Mouse (Mus musculus): ENCODE measurements around the gene Exph5. TPM values are rescaled to one million over a fixed set of nuclear protein-coding genes. Genes with fewer than 3 reads are reported as not detected.

The Exph5 gene
- 1.3 and 2.6 TPM in 2 replicates for polyA plus RNA-seq (2012; rRNA removed)

DNA sequence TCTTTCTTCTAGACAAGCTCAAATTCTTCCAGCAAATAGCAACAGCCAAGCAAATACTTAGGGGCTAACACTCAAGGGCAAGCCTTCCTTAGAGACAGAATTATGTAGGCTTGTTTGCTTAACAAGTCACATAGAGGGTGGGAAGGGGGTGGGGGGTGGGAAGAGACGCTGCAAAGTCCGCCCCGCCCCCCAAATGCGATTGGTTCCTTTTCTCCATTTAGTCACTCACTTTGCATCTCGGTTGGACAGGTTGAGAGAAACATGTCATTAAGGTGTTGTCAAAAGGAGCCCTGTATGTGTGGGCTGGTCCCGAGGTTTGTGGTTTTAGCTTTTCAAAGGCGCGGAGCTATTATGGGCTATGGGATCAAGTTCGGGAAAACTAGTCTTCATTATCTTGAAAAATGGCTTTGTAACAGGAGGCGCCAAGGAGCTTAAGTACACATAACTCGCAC, at the start of gene Exph5:
TSS of gene Exph5 (plus strand) at position 402 of the 452 bp plus-strand sequence.
- Histone ChIP-seq H3K27ac (ENCODE audit: insufficient read depth, low read depth, low read length) (peak within 1 kb of the TSS; percentile 38), H3K36me3 (ENCODE audit: control insufficient read depth, insufficient read depth, low read length) (no peaks in the 10 kb centered on the region), H3K4me3 (ENCODE audit: low read depth, low read length) (peak within 1 kb of the TSS; percentile 62), H3K27me3 (ENCODE audit: control insufficient read depth, insufficient read depth, low read length) (no peaks in the 10 kb centered on the region), H3K4me1 (ENCODE audit: control insufficient read depth, insufficient read depth, insufficient read length, low read length) (peaks cover 5% of the 10 kb centered on the region; the same call in 1 of the 2 replicates)
- WGBS, result 2% methylated on average over 11 of the region's 11 CpGs
- no peak for TF ChIP-seq POLR2A (IDR thresholded peaks at IDR 0.05; ENCODE audit: low read depth, low read length)
- TF ChIP-seq CTCF (IDR thresholded peaks at IDR 0.05; ENCODE audit: extremely low read depth, insufficient read length, insufficient replicate concordance, low read depth, low read length), result no peak

DNA sequence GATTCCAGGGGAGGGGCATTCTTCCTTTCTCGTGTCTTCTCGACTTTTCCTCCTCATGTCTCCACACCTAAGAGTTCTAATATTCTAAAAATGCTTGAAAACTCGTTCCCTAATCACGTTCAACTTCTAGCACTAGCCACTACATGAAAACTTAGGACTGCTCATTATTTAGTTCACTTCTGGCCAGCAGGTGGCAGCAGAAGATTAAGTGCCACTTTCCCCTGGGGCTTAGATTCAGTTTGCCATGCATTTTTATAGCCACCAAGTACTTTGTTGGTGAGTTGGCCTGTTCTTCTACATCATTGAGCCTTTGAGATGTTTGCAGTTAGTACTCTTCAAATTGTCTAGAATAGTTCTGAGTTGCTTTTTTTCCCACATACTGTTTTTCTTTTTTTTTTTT, 47.1 kb upstream of the Exph5 start:
- Histone ChIP-seq H3K27ac (ENCODE audit: insufficient read depth, low read depth, low read length) (no peak overlapping the region), H3K27me3 (ENCODE audit: control insufficient read depth, insufficient read depth, low read length) (no peaks in the 10 kb centered on the region), H3K4me1 (ENCODE audit: control insufficient read depth, insufficient read depth, insufficient read length, low read length) (no peaks in the 10 kb centered on the region), H3K4me3 (ENCODE audit: low read depth, low read length) (no peak overlapping the region), H3K36me3 (ENCODE audit: control insufficient read depth, insufficient read depth, low read length) (no peaks in the 10 kb centered on the region)
- WGBS, result 1% methylated on average over 4 of the region's 4 CpGs
- TF ChIP-seq POLR2A (IDR thresholded peaks at IDR 0.05; ENCODE audit: low read depth, low read length) (no peak), CTCF (IDR thresholded peaks at IDR 0.05; ENCODE audit: extremely low read depth, insufficient read length, insufficient replicate concordance, low read depth, low read length) (no peak)

GRCm38 (mm10) chr9:53256690-53257305, 44.7 kb upstream of the Exph5 start:
- WGBS, result 83% methylated on average over 4 of the region's 4 CpGs
- H3K27ac ChIP-seq (ENCODE audit: insufficient read depth, low read depth, low read length), result no peak overlapping the region

GRCm38 (mm10) chr9:53257772-53258171, 43.7 kb upstream of the Exph5 start:
- no peaks in the 10 kb centered on the region for H3K4me1 ChIP-seq (ENCODE audit: control insufficient read depth, insufficient read depth, insufficient read length, low read length)
- WGBS, result 17% methylated on average over 3 of the region's 3 CpGs
- no peak for TF ChIP-seq POLR2A (IDR thresholded peaks at IDR 0.05; ENCODE audit: low read depth, low read length)
- no peak for TF ChIP-seq CTCF (IDR thresholded peaks at IDR 0.05; ENCODE audit: extremely low read depth, insufficient read length, insufficient replicate concordance, low read depth, low read length)
- H3K36me3 ChIP-seq (ENCODE audit: control insufficient read depth, insufficient read depth, low read length), result no peaks in the 10 kb centered on the region
- no peak overlapping the region for H3K4me3 ChIP-seq (ENCODE audit: low read depth, low read length)
- no peak overlapping the region for H3K27ac ChIP-seq (ENCODE audit: insufficient read depth, low read depth, low read length)
- no peaks in the 10 kb centered on the region for H3K27me3 ChIP-seq (ENCODE audit: control insufficient read depth, insufficient read depth, low read length)

More at GRCm38 (mm10) chr9:53256690-53257305, 44.7 kb upstream of the Exph5 start:
- H3K27me3 ChIP-seq (ENCODE audit: control insufficient read depth, insufficient read depth, low read length), result no peaks in the 10 kb centered on the region
- TF ChIP-seq POLR2A (IDR thresholded peaks at IDR 0.05; ENCODE audit: low read depth, low read length), result no peak
- TF ChIP-seq CTCF (IDR thresholded peaks at IDR 0.05; ENCODE audit: extremely low read depth, insufficient read length, insufficient replicate concordance, low read depth, low read length), result no peak
- no peak overlapping the region for H3K4me3 ChIP-seq (ENCODE audit: low read depth, low read length)
- no peaks in the 10 kb centered on the region for H3K36me3 ChIP-seq (ENCODE audit: control insufficient read depth, insufficient read depth, low read length)
- H3K4me1 ChIP-seq (ENCODE audit: control insufficient read depth, insufficient read depth, insufficient read length, low read length), result no peaks in the 10 kb centered on the region

- Histone ChIP-seq H3K36me3 (ENCODE audit: control insufficient read depth, insufficient read depth, low read length) (no peaks in the 10 kb centered on the region), H3K27ac (ENCODE audit: insufficient read depth, low read depth, low read length) (no peak overlapping the region), H3K4me1 (ENCODE audit: control insufficient read depth, insufficient read depth, insufficient read length, low read length) (no peaks in the 10 kb centered on the region), H3K27me3 (ENCODE audit: control insufficient read depth, insufficient read depth, low read length) (no peaks in the 10 kb centered on the region), H3K4me3 (ENCODE audit: low read depth, low read length) (no peak overlapping the region)
- TF ChIP-seq POLR2A (IDR thresholded peaks at IDR 0.05; ENCODE audit: low read depth, low read length) (no peak), CTCF (IDR thresholded peaks at IDR 0.05; ENCODE audit: extremely low read depth, insufficient read length, insufficient replicate concordance, low read depth, low read length) (no peak)
- 69% methylated on average over 6 of the region's 6 CpGs for WGBS
Observed at GRCm38 (mm10) chr9:53258199-53258598, 43.3 kb upstream of the Exph5 start.

- Histone ChIP-seq H3K4me1 (ENCODE audit: control insufficient read depth, insufficient read depth, insufficient read length, low read length) (no peaks in the 10 kb centered on the region), H3K36me3 (ENCODE audit: control insufficient read depth, insufficient read depth, low read length) (no peaks in the 10 kb centered on the region), H3K4me3 (ENCODE audit: low read depth, low read length) (no peak overlapping the region), H3K27me3 (ENCODE audit: control insufficient read depth, insufficient read depth, low read length) (no peaks in the 10 kb centered on the region), H3K27ac (ENCODE audit: insufficient read depth, low read depth, low read length) (no peak overlapping the region)
- 58% methylated on average over 4 of the region's 4 CpGs for WGBS
- no peak for TF ChIP-seq CTCF (IDR thresholded peaks at IDR 0.05; ENCODE audit: extremely low read depth, insufficient read length, insufficient replicate concordance, low read depth, low read length)
- TF ChIP-seq POLR2A (IDR thresholded peaks at IDR 0.05; ENCODE audit: low read depth, low read length), result no peak
Observed at GRCm38 (mm10) chr9:53264387-53264786, 37.1 kb upstream of the Exph5 start.

DNA sequence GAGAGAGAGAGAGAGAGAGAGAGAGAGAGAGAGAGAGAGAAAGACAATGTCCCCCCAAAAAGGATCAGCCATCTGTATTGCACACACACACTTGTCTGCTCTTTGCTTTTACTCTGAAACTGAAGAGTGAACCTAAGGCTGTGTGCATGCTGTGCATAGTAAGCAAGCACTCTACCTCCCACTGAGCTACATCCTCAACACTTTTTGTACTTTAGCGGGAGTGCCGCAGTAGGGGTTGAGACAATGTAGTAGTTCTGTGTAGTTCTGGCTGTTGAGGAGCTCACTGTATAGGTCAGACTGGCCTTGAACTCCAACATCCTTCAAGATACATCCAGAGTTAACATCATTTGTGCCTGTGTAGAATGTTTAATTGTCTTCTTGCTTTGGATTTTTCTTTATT, 35.9 kb upstream of the Exph5 start:
- Histone ChIP-seq H3K27ac (ENCODE audit: insufficient read depth, low read depth, low read length) (no peak overlapping the region), H3K27me3 (ENCODE audit: control insufficient read depth, insufficient read depth, low read length) (no peaks in the 10 kb centered on the region), H3K36me3 (ENCODE audit: control insufficient read depth, insufficient read depth, low read length) (no peaks in the 10 kb centered on the region), H3K4me1 (ENCODE audit: control insufficient read depth, insufficient read depth, insufficient read length, low read length) (no peaks in the 10 kb centered on the region), H3K4me3 (ENCODE audit: low read depth, low read length) (no peak overlapping the region)
- 95% methylated on average over 2 of the region's 2 CpGs for WGBS
- no peak for TF ChIP-seq POLR2A (IDR thresholded peaks at IDR 0.05; ENCODE audit: low read depth, low read length)
- TF ChIP-seq CTCF (IDR thresholded peaks at IDR 0.05; ENCODE audit: extremely low read depth, insufficient read length, insufficient replicate concordance, low read depth, low read length), result no peak
